Mouse (Mus musculus) left cerebral cortex, postnatal 10 days (tissue): ENCODE data around the gene Mb. TPM values are rescaled to one million over a fixed set of nuclear protein-coding genes. Genes with fewer than 3 reads are reported as not detected.

Experiments used
- DNase-seq, 2 experiments: peaks; one replicate each; pipeline ENCODE4 v3.0.0; 2021 to 2022; ENCODE audit warnings: low spot score in 2 of 2, mixed read lengths in 1 of 2; ENCODE audit errors: extremely low spot score in 1 of 2
- intact Hi-C: fragments of 180-260 bp; cut with DNase I; formaldehyde crosslinking; loops from one replicate; pipeline ENCODE4 v1.15.1; 2025
- total RNA-seq, 2 experiments: library from RNA; stranded (reverse); gene quantifications; 2 replicates each; pipeline ENCODE4 v1.2.3; 2021

Gene Mb
- total RNA-seq, 2 experiments from 2014 or later, result not detected

GRCm38 (mm10) chr15:77008851-77009250 is 41.6 kb downstream of the Mb start:
- DNase-seq, result no peak
- intact Hi-C loops, result no loop called here

GRCm38 (mm10) chr15:77003868-77004215 is 46.6 kb downstream of the Mb start:
- intact Hi-C loops, result no loop called here

GRCm38 (mm10) chr15:77003173-77003867 is 47.1 kb downstream of the Mb start:
- DNase-seq, result no peak
- intact Hi-C loops, result no loop called here

More at GRCm38 (mm10) chr15:77003868-77004215, 46.6 kb downstream of the Mb start:
- DNase-seq, result peak; percentile 44 to 47

- intact Hi-C loops, result no loop called here
- peak in 1 of 2 experiments; percentile 72 for DNase-seq
Observed at GRCm38 (mm10) chr15:76998878-76999588, 51.4 kb downstream of the Mb start.

GRCm38 (mm10) chr15:76998048-76998447 is 52.4 kb downstream of the Mb start:
- intact Hi-C loops, result no loop called here
- DNase-seq, result no peak

- intact Hi-C loops, result no loop called here
- DNase-seq, result peak in 1 of 2 experiments; percentile 66
Observed at GRCm38 (mm10) chr15:76994413-76994812, 56.1 kb downstream of the Mb start.

GRCm38 (mm10) chr15:76987542-76988094 is 62.9 kb downstream of the Mb start:
- intact Hi-C loops, result no loop called here
- DNase-seq, result peak; percentile 27 to 67

- intact Hi-C loops, result no loop called here
- no peak for DNase-seq
Observed at GRCm38 (mm10) chr15:76987137-76987536, 63.3 kb downstream of the Mb start.

GRCm38 (mm10) chr15:76982745-76983144 is 67.7 kb downstream of the Mb start:
- intact Hi-C loops, result loop anchor here (5.0 kb wide), 1 partner anchor 375 kb away; no protein-coding TSS in a partner anchor
- no peak for DNase-seq

GRCm38 (mm10) chr15:76979799-76980198 is 70.7 kb downstream of the Mb start:
- DNase-seq, result no peak
- intact Hi-C loops, result loop anchor here (5.0 kb wide), 1 partner anchor 378 kb away; no protein-coding TSS in a partner anchor

- intact Hi-C loops, result no loop called here
- DNase-seq, result no peak
Observed at GRCm38 (mm10) chr15:76976619-76977018, 73.9 kb downstream of the Mb start.

- intact Hi-C loops, result no loop called here
- DNase-seq, result peak; percentile 82 to 85
Observed at GRCm38 (mm10) chr15:76973855-76974651, 76.4 kb downstream of the Mb start.

GRCm38 (mm10) chr15:76973272-76973854 is 77.1 kb downstream of the Mb start:
- DNase-seq, result no peak
- intact Hi-C loops, result no loop called here

- intact Hi-C loops, result no loop called here
- DNase-seq, result no peak
Observed at GRCm38 (mm10) chr15:76972661-76973060, 77.8 kb downstream of the Mb start.

Other genes starting within 250 kb of the Mb start
- gene Zfp251, start 179.2 kb downstream of the Mb start, total RNA-seq, result 10 to 100 TPM; 55.9 to 61.3 TPM
- gene Zfp7, start 171.4 kb downstream of the Mb start, total RNA-seq, result 1 to 10 TPM; 9.3 to 9.6 TPM
- gene Gm49527, start 171.3 kb downstream of the Mb start, total RNA-seq, result under 1 TPM in 1 of 2 experiments, not detected in 1; 0.93 TPM
- gene Zfp647, start 125.2 kb downstream of the Mb start, total RNA-seq, result 10 to 100 TPM; 10.6 to 11.0 TPM
- 10 to 100 TPM; 22.0 to 22.7 TPM for gene 1110038F14Rik, start 102.2 kb downstream of the Mb start, total RNA-seq
- gene Apol6, start 5.9 kb downstream of the Mb start, total RNA-seq, result under 1 TPM in 1 of 2 experiments, not detected in 1; 0.32 TPM